Mouse (Mus musculus) liver, adult (tissue): Measurements from ENCODE around the gene Map3k9.

ENCODE experiments used
- GATA4 ChIP-seq: IDR thresholded peaks from 2 replicates; pipeline ENCODE4 v1.6.1; 2014; ENCODE audit warnings: mild to moderate bottlenecking, low read length; ENCODE audit not compliant: insufficient replicate concordance

Gene Map3k9

DNA sequence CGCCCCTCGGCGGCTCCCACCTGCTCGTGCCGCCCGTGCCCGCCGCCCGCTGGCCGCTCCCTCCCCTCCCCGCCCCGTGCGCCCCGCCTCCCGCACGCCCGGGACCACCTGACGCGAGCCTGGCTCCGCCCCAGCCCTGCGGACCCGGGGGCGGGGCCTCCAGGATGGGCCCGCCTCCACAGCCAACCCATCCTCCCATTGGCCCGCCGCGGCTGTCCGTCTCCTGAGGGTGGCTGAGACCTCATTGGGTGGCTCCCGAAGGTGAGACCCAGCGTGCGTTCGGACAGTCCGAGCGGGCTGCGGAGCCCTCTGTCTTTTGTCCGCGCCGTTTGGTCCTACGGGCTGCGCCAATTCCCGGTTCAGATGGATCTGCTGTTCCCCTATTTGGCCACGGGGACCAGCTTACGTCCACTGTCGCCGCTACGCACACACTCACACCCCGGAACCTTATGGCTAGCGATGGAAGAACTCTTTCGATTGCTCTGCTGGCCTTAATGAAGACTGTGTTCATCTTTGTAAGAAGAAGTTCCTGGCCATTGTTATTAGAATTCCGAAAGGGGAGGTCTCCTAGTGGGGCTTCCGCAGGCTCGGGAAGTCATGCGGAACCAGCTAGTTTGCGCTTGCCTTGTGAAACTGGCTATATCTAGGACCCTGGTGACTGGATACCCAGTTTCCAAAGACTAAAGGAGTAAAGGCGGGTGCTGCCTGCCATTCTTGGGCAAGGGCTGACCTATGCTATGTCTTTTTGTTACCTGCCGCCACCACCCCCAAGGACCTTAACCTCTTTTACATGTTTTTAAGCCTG, at the start of gene Map3k9:
Gene Map3k9 (minus strand): TSS at position 71 of the 805 bp plus-strand sequence.
- TF ChIP-seq GATA4: no peak

DNA sequence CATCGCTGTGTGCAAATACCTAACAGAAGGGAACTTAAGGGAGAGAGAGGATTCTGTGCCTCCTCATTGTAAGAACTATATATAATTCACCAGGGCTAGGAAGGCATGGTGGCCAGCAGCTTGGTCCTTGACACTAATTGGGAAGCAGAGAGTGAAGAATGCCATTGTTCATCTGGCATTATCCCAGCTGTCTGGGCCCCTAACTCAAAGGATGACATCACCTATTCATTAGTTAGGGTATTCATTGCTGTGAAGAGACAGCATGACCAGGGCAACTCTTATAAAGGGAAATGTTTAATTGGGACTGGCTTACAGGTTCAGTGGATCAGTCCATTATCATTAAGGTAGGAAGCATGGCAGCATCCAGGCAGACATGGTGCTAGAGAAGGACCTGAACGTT, 47.4 kb upstream of the Map3k9 start:
- TF ChIP-seq GATA4: no peak

DNA sequence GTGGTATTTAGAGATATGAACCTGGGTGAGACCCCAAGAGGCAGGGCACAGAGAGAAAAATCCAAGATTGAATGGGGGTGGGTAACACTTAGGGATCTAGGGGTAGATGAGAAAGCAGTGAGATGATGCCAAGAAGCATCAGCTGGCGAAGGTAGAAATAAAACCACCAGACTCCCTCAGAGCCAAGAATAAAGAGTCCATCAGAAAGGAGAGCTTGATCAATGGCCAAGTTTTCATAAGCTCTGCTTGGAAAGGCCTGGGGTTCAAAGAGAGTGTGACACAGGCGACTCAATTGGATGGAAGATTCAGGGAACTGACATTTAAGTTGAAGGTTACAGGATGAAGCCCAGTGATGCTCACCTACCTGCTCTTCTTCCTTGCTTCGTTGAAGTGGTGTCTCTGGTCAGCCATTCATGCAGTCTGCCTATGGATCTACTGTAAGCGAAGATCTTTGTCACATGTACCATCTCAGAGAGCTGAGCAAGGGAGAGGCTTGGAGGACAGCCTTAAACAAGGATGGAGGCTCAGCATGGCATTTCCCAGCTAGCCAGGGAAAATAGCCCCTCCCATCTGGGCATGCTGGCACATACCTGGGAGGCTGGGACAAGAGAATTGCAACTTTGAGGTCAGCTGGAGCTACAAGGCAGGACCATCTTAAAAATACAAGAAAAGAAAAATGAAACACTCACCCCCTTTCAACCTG, 42.0 kb upstream of the Map3k9 start:
- TF ChIP-seq GATA4: no peak

DNA sequence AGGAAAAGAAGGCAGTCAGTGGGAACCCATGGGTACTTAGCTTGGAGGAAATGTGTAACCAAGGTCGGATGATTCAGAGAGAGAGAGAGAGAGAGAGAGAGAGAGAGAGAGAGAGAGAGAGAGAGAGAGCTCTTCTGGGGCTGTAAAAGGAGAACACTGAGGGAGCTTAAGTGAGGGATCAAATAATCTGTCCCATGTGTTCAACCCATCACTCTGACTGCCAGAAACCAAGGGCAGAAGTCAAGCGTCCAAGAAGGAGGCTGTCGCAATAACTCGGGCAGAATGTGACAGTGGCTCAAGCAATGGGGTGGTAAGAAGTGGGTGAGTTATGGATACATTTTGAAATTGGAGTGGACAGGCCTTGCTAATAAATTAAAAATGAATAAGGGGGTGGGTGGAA, 41.2 kb upstream of the Map3k9 start:
- TF ChIP-seq GATA4: no peak

DNA sequence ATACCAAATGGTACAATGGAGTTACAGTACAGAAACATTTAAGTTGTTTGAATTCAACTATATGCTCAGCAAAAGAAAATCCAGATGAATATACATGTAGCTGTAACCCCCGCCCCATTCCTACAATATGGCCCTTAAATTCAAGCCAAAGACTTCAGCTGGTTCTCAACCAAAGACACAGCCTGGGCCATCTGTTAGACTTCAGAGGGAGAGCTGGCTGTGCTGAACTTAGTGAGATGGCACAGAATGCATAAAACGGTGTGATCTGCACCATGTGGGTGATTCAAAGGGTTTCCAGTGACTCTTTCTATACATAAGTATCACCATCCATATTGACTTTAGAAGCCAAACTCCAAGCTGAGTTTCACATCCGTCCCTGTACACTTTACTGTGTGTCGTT, 39.7 kb upstream of the Map3k9 start:
- no peak for TF ChIP-seq GATA4

DNA sequence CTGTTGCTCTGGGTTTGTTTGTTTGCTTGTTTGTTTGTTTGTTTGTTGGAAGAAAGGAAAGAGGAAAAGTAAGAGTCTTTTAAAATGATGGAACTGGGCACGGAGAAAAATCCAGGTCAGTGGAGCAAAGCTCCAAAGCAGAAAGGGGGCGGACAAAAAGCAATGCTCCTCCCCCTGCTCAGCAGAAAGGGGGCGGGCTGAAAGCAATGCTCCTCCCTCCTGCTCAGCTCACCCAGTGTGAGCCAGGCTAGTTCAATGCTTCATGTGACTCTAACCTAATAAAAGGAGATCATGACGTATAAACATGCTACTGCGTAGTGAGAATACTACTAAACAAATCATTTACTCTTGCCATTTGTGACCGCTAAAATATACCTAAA, 36.1 kb upstream of the Map3k9 start:
- no peak for TF ChIP-seq GATA4

DNA sequence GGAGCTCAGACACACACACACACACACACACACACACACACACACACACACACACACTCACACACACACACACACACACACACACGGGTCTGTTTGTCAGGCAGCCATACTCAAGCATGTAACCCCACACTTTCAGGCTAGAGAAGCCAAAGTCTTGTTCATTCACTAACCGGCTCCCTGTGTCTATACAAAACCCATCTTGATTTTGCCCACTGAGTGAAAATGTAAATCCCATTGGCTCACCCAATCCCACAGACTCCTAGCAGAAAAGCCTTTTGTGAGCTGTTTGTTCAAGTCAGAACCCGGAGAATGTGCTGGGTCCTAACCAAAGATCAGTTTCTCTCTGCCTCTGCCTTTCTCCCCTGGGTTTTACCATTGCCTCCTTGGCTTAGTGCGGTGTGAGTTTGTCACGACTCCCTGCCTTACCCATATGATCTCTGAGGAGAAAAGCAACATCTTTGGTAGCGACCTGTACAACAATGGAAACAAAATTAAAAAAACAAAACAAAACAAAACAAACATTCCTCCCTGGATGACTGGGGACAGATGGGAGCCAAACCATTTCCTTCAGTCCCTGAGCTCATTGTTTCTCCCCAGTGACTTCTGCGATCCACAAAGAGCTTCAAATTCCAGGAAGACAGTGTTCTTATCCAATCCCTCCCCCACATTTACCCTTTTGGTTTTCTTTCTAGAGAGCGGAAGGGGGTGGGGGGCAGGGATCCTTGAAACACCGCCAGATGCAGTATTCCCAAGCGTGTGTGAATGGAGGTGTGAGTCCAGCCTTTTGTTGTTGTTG, 35.6 kb upstream of the Map3k9 start:
- no peak for TF ChIP-seq GATA4

DNA sequence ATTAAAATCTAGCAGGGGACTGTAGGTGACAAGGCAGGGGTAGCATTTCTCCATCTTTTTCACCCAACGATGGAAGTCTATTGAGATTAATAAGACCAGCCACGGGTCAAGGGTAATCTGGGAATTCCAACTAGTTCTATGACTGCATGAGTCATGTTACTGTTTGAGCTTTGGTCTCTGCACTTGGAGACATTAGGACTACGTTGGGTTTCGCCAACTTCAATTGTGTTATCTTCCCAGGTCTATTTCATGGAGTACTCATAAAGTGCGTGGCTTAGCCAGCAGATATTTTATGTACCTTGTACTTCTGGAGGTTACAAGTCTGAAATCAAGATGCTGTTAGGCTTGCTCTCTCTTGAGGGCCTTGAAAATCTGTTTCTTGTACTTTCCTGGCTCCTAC, 33.8 kb upstream of the Map3k9 start:
- TF ChIP-seq GATA4: no peak

DNA sequence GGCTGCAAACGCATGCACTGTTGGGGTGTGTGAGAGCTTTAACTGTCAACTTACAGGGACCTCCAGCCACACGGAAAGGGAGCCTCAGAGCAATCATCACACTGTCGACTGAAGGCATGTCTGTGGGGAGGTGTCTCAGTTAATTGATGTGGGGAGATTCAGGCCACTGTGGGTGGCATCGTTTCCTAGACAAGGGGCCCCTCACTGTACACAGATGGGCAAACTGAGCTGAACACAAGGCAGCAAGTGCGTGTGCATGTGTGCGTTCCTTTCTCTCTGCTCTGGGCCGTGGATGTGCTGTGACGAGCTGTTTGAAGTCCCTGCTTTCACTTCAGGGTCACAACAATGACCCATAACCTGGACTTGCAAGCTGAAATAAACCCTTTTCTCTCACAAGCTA, 29.4 kb upstream of the Map3k9 start:
- TF ChIP-seq GATA4: no peak

DNA sequence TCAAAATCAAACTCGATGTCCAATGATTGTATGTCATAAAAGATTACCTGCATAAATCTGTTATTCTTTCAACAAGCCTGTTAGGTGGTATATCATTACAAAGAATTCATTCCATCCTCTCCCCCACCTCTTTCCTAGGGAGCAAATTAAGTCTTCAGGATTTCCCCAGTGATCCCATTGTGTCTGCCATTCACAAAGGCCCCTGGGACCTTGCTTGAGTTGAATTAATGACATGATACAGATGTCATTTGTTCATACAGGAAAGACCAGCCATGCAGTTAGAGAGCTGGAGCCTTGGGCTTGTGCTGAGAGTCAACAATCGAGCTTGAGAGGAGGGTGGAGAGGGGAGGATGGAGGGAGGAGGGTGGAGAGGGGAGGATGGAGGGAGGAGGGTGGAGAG, 27.6 kb upstream of the Map3k9 start:
- no peak for TF ChIP-seq GATA4

DNA sequence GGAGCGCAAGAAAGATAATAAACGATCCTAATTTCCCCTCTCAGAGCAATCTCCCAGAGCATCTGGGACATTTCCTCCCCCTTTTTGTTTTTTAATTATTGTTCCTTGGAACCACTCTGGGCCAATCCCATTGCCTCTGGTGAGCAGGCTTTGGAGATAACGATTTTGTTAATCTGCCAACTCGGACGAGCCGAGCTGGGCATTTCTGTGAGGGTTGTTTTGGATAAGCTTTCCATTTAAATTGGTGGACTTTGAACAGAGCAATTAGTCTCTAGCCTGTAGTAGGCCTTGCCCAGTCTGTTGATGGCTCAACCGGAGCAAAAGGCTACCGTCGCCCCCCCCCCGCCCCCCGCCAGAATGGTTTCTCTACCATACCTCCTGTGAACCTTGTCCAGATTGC, 27.0 kb upstream of the Map3k9 start:
- TF ChIP-seq GATA4: peak; percentile 68; the same call in 1 of the 2 replicates

DNA sequence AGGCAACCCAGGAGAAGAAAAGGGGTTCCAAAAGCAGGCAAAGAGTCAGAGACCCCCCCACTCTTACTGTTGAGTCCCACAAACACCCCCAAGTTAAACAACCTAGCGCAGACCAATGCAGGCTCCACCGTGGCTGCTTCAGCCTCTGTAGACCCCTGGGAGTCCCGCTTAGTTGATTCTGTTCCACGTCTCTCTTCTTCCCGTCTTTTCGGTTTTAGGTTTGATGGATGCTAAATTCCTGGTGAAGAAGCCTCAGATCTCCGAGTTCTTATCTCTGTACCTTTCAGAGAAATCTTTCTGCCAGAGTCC, 26.5 kb upstream of the Map3k9 start:
- TF ChIP-seq GATA4: no peak

DNA sequence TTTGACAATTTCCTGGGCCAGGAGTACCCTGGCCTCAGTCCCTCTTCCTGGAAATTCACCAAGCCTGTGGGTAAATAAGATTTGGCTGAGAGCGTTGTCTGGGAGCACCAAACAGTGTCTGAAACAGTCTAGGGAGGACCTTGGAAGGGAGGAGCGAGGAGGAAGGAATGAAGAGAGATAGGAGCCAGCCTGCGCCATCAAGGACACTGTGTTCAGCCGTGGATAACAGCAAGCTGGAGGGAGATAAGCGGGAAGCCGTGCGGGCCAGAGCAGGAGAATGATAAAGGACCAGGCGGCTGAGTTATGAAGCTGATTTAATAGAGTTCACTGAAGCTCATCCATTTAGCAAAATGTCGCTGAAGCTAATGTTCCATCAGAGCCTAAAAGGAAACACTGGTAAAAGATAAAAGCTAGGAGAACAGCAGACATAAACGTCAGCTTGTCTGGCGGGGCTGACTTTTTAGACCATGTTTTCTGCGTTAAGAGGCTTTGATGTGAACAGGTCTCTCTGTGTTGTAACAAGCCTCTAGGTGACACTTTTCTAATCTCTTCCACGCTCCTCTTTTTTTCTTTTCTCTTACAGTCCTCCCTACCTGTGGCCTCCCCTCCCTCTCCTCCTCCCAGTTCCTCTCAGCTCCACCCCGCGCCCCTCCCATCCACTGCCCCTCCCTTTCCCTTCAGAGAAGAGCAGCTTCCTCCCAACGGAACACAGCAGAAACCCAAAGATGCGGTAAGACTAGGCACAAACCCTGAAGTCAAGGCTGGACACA, 26.0 kb upstream of the Map3k9 start:
- TF ChIP-seq GATA4: peak; percentile 96

DNA sequence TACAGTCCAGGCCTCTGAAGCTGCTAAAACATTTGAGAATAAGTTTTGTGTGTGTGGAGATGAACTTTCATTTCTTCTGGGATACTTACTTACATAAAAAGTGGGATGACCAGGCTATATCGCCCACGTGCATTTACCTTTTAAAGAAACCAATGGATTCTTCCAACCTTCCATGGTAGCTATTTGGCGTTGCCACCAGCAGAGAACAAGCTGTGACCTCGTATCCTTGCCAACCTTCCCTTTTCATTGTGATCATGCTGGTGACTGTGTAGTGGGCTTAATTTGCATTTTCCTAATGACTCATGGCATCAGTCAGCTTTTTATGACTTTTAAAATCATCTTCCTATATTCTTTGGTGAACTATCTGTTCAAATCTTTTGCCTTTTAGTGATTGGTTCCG, 25.1 kb upstream of the Map3k9 start:
- no peak for TF ChIP-seq GATA4

DNA sequence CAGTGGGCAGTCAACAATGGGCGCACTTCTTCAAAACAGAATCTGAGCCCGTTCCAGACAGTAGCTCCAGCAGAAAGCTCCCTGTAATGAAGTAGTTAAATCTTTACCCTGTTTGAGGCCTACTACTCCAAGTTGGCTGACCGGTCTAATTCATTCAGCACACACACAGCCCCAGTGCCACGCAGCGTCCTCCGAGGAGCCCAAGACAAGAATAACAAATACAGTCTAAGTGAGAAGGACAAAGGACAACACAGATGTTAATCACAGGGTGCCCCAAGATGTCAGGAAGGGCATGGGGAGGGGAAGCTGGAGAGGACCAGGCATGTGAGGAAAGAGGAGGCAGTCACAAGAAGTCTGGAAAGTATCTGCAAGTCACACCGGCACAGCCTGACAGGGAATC, 22.8 kb upstream of the Map3k9 start:
- TF ChIP-seq GATA4: no peak
